Mouse (Mus musculus): ENCODE results near the gene Ncam1.

Gene Ncam1

GRCm38 (mm10) chr9:49798806-49799205 is at the start of gene Ncam1:
Gene Ncam1, minus strand, starts transcription at chr9:49798925.
- in situ Hi-C loops (cut with MboI, MseI), result no loop called here

- in situ Hi-C loops (cut with MboI, MseI), result no loop called here
Measured at GRCm38 (mm10) chr9:49834013-49834412, 35.3 kb upstream of the Ncam1 start.

- in situ Hi-C loops (cut with MboI, MseI), result no loop called here
Measured at GRCm38 (mm10) chr9:49827671-49828070, 28.9 kb upstream of the Ncam1 start.

GRCm38 (mm10) chr9:49816115-49816650 is 17.5 kb upstream of the Ncam1 start:
- in situ Hi-C loops (cut with MboI, MseI), result no loop called here

GRCm38 (mm10) chr9:49814442-49814841 is 15.7 kb upstream of the Ncam1 start:
- in situ Hi-C loops (cut with MboI, MseI), result no loop called here

- in situ Hi-C loops (cut with MboI, MseI), result no loop called here
Measured at GRCm38 (mm10) chr9:49803222-49803621, 4.5 kb upstream of the Ncam1 start.

- in situ Hi-C loops (cut with MboI, MseI), result no loop called here
Measured at GRCm38 (mm10) chr9:49797821-49798571, 729 bp downstream of the Ncam1 start.

GRCm38 (mm10) chr9:49797508-49797820 is 1.3 kb downstream of the Ncam1 start:
- in situ Hi-C loops (cut with MboI, MseI), result no loop called here

GRCm38 (mm10) chr9:49796618-49797507 is 1.9 kb downstream of the Ncam1 start:
- in situ Hi-C loops (cut with MboI, MseI), result no loop called here

- in situ Hi-C loops (cut with MboI, MseI), result no loop called here
Measured at GRCm38 (mm10) chr9:49795881-49796280, 2.8 kb downstream of the Ncam1 start.

GRCm38 (mm10) chr9:49793987-49794550 is 4.7 kb downstream of the Ncam1 start:
- in situ Hi-C loops (cut with MboI, MseI), result no loop called here

GRCm38 (mm10) chr9:49793241-49793640 is 5.5 kb downstream of the Ncam1 start:
- in situ Hi-C loops (cut with MboI, MseI), result no loop called here

- in situ Hi-C loops (cut with MboI, MseI), result no loop called here
Measured at GRCm38 (mm10) chr9:49792646-49793045, 6.1 kb downstream of the Ncam1 start.

- in situ Hi-C loops (cut with MboI, MseI), result no loop called here
Measured at GRCm38 (mm10) chr9:49781016-49781772, 17.5 kb downstream of the Ncam1 start.

GRCm38 (mm10) chr9:49777015-49777637 is 21.6 kb downstream of the Ncam1 start:
- in situ Hi-C loops (cut with MboI, MseI), result no loop called here

- in situ Hi-C loops (cut with MboI, MseI), result no loop called here
Measured at GRCm38 (mm10) chr9:49766634-49767033, 32.1 kb downstream of the Ncam1 start.

GRCm38 (mm10) chr9:49760571-49760970 is 38.2 kb downstream of the Ncam1 start:
- in situ Hi-C loops (cut with MboI, MseI), result no loop called here

- in situ Hi-C loops (cut with MboI, MseI), result no loop called here
Measured at GRCm38 (mm10) chr9:49758436-49758835, 40.3 kb downstream of the Ncam1 start.

GRCm38 (mm10) chr9:49757986-49758385 is 40.7 kb downstream of the Ncam1 start:
- in situ Hi-C loops (cut with MboI, MseI), result no loop called here

- in situ Hi-C loops (cut with MboI, MseI), result no loop called here
Measured at GRCm38 (mm10) chr9:49757582-49757981, 41.1 kb downstream of the Ncam1 start.

GRCm38 (mm10) chr9:49756725-49757124 is 42.0 kb downstream of the Ncam1 start:
- in situ Hi-C loops (cut with MboI, MseI), result no loop called here
